Mouse (Mus musculus): ENCODE results near the gene Vti1a.

- TF ChIP-seq POLR2A (IDR thresholded peaks at IDR 0.05; ENCODE audit: low read depth, low read length) (no peak), CTCF (IDR thresholded peaks at IDR 0.05; ENCODE audit: borderline replicate concordance, insufficient read depth, low read length) (no peak)
These were observed 44.6 kb upstream of the Vti1a start for GRCm38 (mm10) chr19:55271448-55271847.
